Mouse (Mus musculus): ENCODE data around the gene Diras1.

Gene Diras1

GRCm38 (mm10) chr10:81028219-81028618 is 2.8 kb upstream of the Diras1 start:
- DNase-seq (ENCODE audit: low read depth): no peak

- no peak for DNase-seq (ENCODE audit: low read depth)
Observed at GRCm38 (mm10) chr10:81027331-81027730, 1.9 kb upstream of the Diras1 start.

GRCm38 (mm10) chr10:81026857-81027256 is 1.4 kb upstream of the Diras1 start:
- DNase-seq (ENCODE audit: low read depth): no peak

- no peak for DNase-seq (ENCODE audit: low read depth)
Observed at GRCm38 (mm10) chr10:81025047-81025621, 328 bp downstream of the Diras1 start.

GRCm38 (mm10) chr10:81024346-81024937 is 1.0 kb downstream of the Diras1 start:
- DNase-seq (ENCODE audit: low read depth): no peak

GRCm38 (mm10) chr10:81022744-81023143 is 2.7 kb downstream of the Diras1 start:
- DNase-seq (ENCODE audit: low read depth): peak; percentile 62

GRCm38 (mm10) chr10:81021547-81022110 is 3.8 kb downstream of the Diras1 start:
- no peak for DNase-seq (ENCODE audit: low read depth)

GRCm38 (mm10) chr10:81020207-81020606 is 5.3 kb downstream of the Diras1 start:
- no peak for DNase-seq (ENCODE audit: low read depth)

- no peak for DNase-seq (ENCODE audit: low read depth)
Observed at GRCm38 (mm10) chr10:81019687-81020086, 5.8 kb downstream of the Diras1 start.

GRCm38 (mm10) chr10:81018326-81018725 is 7.1 kb downstream of the Diras1 start:
- peak; percentile 59 for DNase-seq (ENCODE audit: low read depth)

- DNase-seq (ENCODE audit: low read depth): peak; percentile 82
Observed at GRCm38 (mm10) chr10:81016645-81017044, 8.8 kb downstream of the Diras1 start.

GRCm38 (mm10) chr10:81015666-81016065 is 9.8 kb downstream of the Diras1 start:
- no peak for DNase-seq (ENCODE audit: low read depth)

- peak; percentile 93 for DNase-seq (ENCODE audit: low read depth)
Observed at GRCm38 (mm10) chr10:81014393-81015384, 10.8 kb downstream of the Diras1 start, which contains the start of gene Gng7. Gng7 (minus strand) TSS chr10:81014945.

- DNase-seq (ENCODE audit: low read depth): no peak
Observed at GRCm38 (mm10) chr10:81010851-81011250, 14.6 kb downstream of the Diras1 start.

GRCm38 (mm10) chr10:81007240-81007639 is 18.2 kb downstream of the Diras1 start:
- DNase-seq (ENCODE audit: low read depth): no peak

GRCm38 (mm10) chr10:81006005-81006677 is 19.3 kb downstream of the Diras1 start:
- no peak for DNase-seq (ENCODE audit: low read depth)

GRCm38 (mm10) chr10:81001161-81001560 is 24.3 kb downstream of the Diras1 start:
- peak; percentile 35 for DNase-seq (ENCODE audit: low read depth)

- peak; percentile 53 for DNase-seq (ENCODE audit: low read depth)
Observed at GRCm38 (mm10) chr10:81000197-81001062, 25.0 kb downstream of the Diras1 start.

- peak; percentile 93 for DNase-seq (ENCODE audit: low read depth)
Observed at GRCm38 (mm10) chr10:80999362-81000196, 25.9 kb downstream of the Diras1 start.

GRCm38 (mm10) chr10:80998778-80999177 is 26.7 kb downstream of the Diras1 start:
- DNase-seq (ENCODE audit: low read depth): peak; percentile 80

All from induced T-regulatory cell, adult 2 months (primary cell).